Mouse (Mus musculus): ENCODE data around the gene Rab1a. TPM values are rescaled to one million over a fixed set of nuclear protein-coding genes. Genes with fewer than 3 reads are reported as not detected.
A peak's percentile ranks its signal among the peaks of the same experiment; 100 is the strongest.

The Rab1a gene
- total and polyA plus RNA-seq, 2 experiments = 50.4 to 93.4 TPM

- 81% methylated on average over 6 of the region's 6 CpGs for WGBS
These were observed 23.0 kb downstream of the Rab1a start for GRCm38 (mm10) chr11:20224196-20224595.

GRCm38 (mm10) chr11:20225938-20226337 is 24.7 kb downstream of the Rab1a start:
- H3K27ac ChIP-seq (replicated peaks; ENCODE audit: insufficient read depth, low read depth, low read length) = no peak overlapping the region
- TF ChIP-seq CTCF (IDR thresholded peaks at IDR 0.05; ENCODE audit: low read depth, low read length) (no peak), POLR2A (IDR thresholded peaks at IDR 0.05; ENCODE audit: extremely low read depth, insufficient read depth, low read length) (no peak)
- H3K27me3 ChIP-seq (ENCODE audit: control insufficient read depth, insufficient read depth, low read length) = no peaks in the 10 kb centered on the region
- WGBS = over 99% methylated on average over 4 of the region's 4 CpGs
- DNase-seq (ENCODE audit: extremely low read depth, low read depth, low spot score) = no peak
- H3K4me1 ChIP-seq (ENCODE audit: control insufficient read depth, insufficient read depth, low read length) = peaks cover 12% of the 10 kb centered on the region
- peaks cover 3% of the 10 kb centered on the region; the same call in 1 of the 2 replicates for H3K79me2 ChIP-seq (ENCODE audit: control insufficient read depth, insufficient read depth, low read length)
- H3K36me3 ChIP-seq (ENCODE audit: control insufficient read depth, insufficient read depth, low read length) = peaks cover 72% of the 10 kb centered on the region
- H3K9ac ChIP-seq (ENCODE audit: low read depth, low read length) = no peak overlapping the region
- no peak overlapping the region for H3K4me3 ChIP-seq (ENCODE audit: insufficient read depth, low read depth, low read length)

More at GRCm38 (mm10) chr11:20224196-20224595, 23.0 kb downstream of the Rab1a start:
- no peak for TF ChIP-seq CTCF (IDR thresholded peaks at IDR 0.05; ENCODE audit: low read depth, low read length)
- no peak for TF ChIP-seq POLR2A (IDR thresholded peaks at IDR 0.05; ENCODE audit: extremely low read depth, insufficient read depth, low read length)
- Histone ChIP-seq H3K9ac (ENCODE audit: low read depth, low read length) (no peak overlapping the region), H3K36me3 (ENCODE audit: control insufficient read depth, insufficient read depth, low read length) (peaks cover 71% of the 10 kb centered on the region), H3K4me1 (ENCODE audit: control insufficient read depth, insufficient read depth, low read length) (peaks cover 3% of the 10 kb centered on the region), H3K79me2 (ENCODE audit: control insufficient read depth, insufficient read depth, low read length) (peaks cover 12% of the 10 kb centered on the region; the same call in 1 of the 2 replicates), H3K4me3 (ENCODE audit: insufficient read depth, low read depth, low read length) (no peak overlapping the region), H3K27ac (replicated peaks; ENCODE audit: insufficient read depth, low read depth, low read length) (no peak overlapping the region), H3K27me3 (ENCODE audit: control insufficient read depth, insufficient read depth, low read length) (no peaks in the 10 kb centered on the region)
- no peak for DNase-seq (ENCODE audit: extremely low read depth, low read depth, low spot score)

- Histone ChIP-seq H3K27me3 (ENCODE audit: control insufficient read depth, insufficient read depth, low read length) (no peaks in the 10 kb centered on the region), H3K79me2 (ENCODE audit: control insufficient read depth, insufficient read depth, low read length) (peaks cover 2% of the 10 kb centered on the region; the same call in 1 of the 2 replicates), H3K36me3 (ENCODE audit: control insufficient read depth, insufficient read depth, low read length) (peaks cover 63% of the 10 kb centered on the region), H3K27ac (replicated peaks; ENCODE audit: insufficient read depth, low read depth, low read length) (no peak overlapping the region), H3K9ac (ENCODE audit: low read depth, low read length) (no peak overlapping the region), H3K4me3 (ENCODE audit: insufficient read depth, low read depth, low read length) (no peak overlapping the region), H3K4me1 (ENCODE audit: control insufficient read depth, insufficient read depth, low read length) (peaks cover 14% of the 10 kb centered on the region)
- WGBS = 77% methylated on average over 5 of the region's 5 CpGs
- TF ChIP-seq CTCF (IDR thresholded peaks at IDR 0.05; ENCODE audit: low read depth, low read length) = no peak
- TF ChIP-seq POLR2A (IDR thresholded peaks at IDR 0.05; ENCODE audit: extremely low read depth, insufficient read depth, low read length) = no peak
- DNase-seq (ENCODE audit: extremely low read depth, low read depth, low spot score) = no peak
These were observed 27.4 kb downstream of the Rab1a start for GRCm38 (mm10) chr11:20228666-20229065.

GRCm38 (mm10) chr11:20229311-20229710 is 28.1 kb downstream of the Rab1a start:
- TF ChIP-seq CTCF (IDR thresholded peaks at IDR 0.05; ENCODE audit: low read depth, low read length) (no peak), POLR2A (IDR thresholded peaks at IDR 0.05; ENCODE audit: extremely low read depth, insufficient read depth, low read length) (no peak)
- H3K27me3 ChIP-seq (ENCODE audit: control insufficient read depth, insufficient read depth, low read length) = no peaks in the 10 kb centered on the region
- H3K79me2 ChIP-seq (ENCODE audit: control insufficient read depth, insufficient read depth, low read length) = no peaks in the 10 kb centered on the region
- no peak overlapping the region for H3K9ac ChIP-seq (ENCODE audit: low read depth, low read length)
- H3K27ac ChIP-seq (replicated peaks; ENCODE audit: insufficient read depth, low read depth, low read length) = no peak overlapping the region
- 75% methylated on average over 4 of the region's 4 CpGs for WGBS
- no peak overlapping the region for H3K4me3 ChIP-seq (ENCODE audit: insufficient read depth, low read depth, low read length)
- H3K4me1 ChIP-seq (ENCODE audit: control insufficient read depth, insufficient read depth, low read length) = peaks cover 14% of the 10 kb centered on the region
- no peak for DNase-seq (ENCODE audit: extremely low read depth, low read depth, low spot score)
- peaks cover 60% of the 10 kb centered on the region for H3K36me3 ChIP-seq (ENCODE audit: control insufficient read depth, insufficient read depth, low read length)

GRCm38 (mm10) chr11:20230286-20230685 is 29.1 kb downstream of the Rab1a start:
- no peak overlapping the region for H3K4me3 ChIP-seq (ENCODE audit: insufficient read depth, low read depth, low read length)
- WGBS = 14% methylated on average over 1 of the region's 1 CpGs
- no peak overlapping the region for H3K9ac ChIP-seq (ENCODE audit: low read depth, low read length)
- DNase-seq (ENCODE audit: extremely low read depth, low read depth, low spot score) = no peak
- peaks cover 61% of the 10 kb centered on the region for H3K36me3 ChIP-seq (ENCODE audit: control insufficient read depth, insufficient read depth, low read length)
- H3K27me3 ChIP-seq (ENCODE audit: control insufficient read depth, insufficient read depth, low read length) = no peaks in the 10 kb centered on the region
- peaks cover 14% of the 10 kb centered on the region for H3K4me1 ChIP-seq (ENCODE audit: control insufficient read depth, insufficient read depth, low read length)
- peak overlapping the region; percentile 20; the same call in 1 of the 2 replicates for H3K27ac ChIP-seq (replicated peaks; ENCODE audit: insufficient read depth, low read depth, low read length)
- TF ChIP-seq CTCF (IDR thresholded peaks at IDR 0.05; ENCODE audit: low read depth, low read length) (no peak), POLR2A (IDR thresholded peaks at IDR 0.05; ENCODE audit: extremely low read depth, insufficient read depth, low read length) (no peak)
- H3K79me2 ChIP-seq (ENCODE audit: control insufficient read depth, insufficient read depth, low read length) = no peaks in the 10 kb centered on the region

- Histone ChIP-seq H3K27ac (replicated peaks; ENCODE audit: insufficient read depth, low read depth, low read length) (peak overlapping the region; percentile 42), H3K4me3 (ENCODE audit: insufficient read depth, low read depth, low read length) (no peak overlapping the region), H3K27me3 (ENCODE audit: control insufficient read depth, insufficient read depth, low read length) (no peaks in the 10 kb centered on the region), H3K79me2 (ENCODE audit: control insufficient read depth, insufficient read depth, low read length) (no peaks in the 10 kb centered on the region), H3K36me3 (ENCODE audit: control insufficient read depth, insufficient read depth, low read length) (peaks cover 61% of the 10 kb centered on the region), H3K4me1 (ENCODE audit: control insufficient read depth, insufficient read depth, low read length) (peaks cover 14% of the 10 kb centered on the region), H3K9ac (ENCODE audit: low read depth, low read length) (no peak overlapping the region)
- 47% methylated on average over 8 of the region's 8 CpGs for WGBS
- TF ChIP-seq POLR2A (IDR thresholded peaks at IDR 0.05; ENCODE audit: extremely low read depth, insufficient read depth, low read length) = no peak
- peak; percentile 10; the same call in 1 of the 2 replicates for TF ChIP-seq CTCF (IDR thresholded peaks at IDR 0.05; ENCODE audit: low read depth, low read length)
- DNase-seq (ENCODE audit: extremely low read depth, low read depth, low spot score) = peak; percentile 58
These were observed 30.1 kb downstream of the Rab1a start for GRCm38 (mm10) chr11:20231128-20231878.

Data from liver, adult 2 months (tissue).